Mouse (Mus musculus) liver, embryonic 14.5 days (tissue): ENCODE measurements at regions not wholly inside any gene's neighbourhood (a gene's known extent, or its start where the extent isn't known, plus 50 kb on each side); places are given as distances from the start of the nearest gene placed in this dataset.

ENCODE experiments used
- CTCF ChIP-seq: IDR thresholded peaks from 2 replicates; pipeline ENCODE4 v1.5.1; 2016; ENCODE audit warnings: antibody characterized with exemption, low read depth, control low read depth
- EP300 ChIP-seq: IDR thresholded peaks from 2 replicates; pipeline ENCODE4 v1.6.1; 2016; ENCODE audit warnings: antibody characterized with exemption, low read depth

DNA sequence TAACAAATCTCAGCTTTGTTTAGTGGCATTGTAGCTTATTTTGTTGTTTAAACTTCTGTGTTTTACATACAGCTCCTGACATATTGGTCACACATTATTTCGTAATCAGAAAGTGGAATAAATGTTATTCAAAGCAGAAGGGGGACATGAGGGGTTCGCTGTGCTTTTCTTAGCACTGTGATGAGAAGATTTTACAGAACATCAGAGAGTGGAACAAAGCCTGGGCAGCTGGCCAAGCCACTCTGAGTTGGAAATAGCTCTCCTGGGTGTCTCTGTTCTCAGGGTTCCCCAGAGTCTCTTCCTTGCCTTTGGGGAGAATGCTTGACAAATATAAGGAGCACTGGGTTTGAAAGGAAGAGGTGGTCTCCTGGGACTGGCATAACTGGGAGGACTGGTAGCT lies 124.7 kb upstream of the Adra1d start:
- TF ChIP-seq EP300 (no peak), CTCF (no peak)
